Comparison of ENCODE assay signal across 18 mouse cellular contexts in the genomic region with DNA sequence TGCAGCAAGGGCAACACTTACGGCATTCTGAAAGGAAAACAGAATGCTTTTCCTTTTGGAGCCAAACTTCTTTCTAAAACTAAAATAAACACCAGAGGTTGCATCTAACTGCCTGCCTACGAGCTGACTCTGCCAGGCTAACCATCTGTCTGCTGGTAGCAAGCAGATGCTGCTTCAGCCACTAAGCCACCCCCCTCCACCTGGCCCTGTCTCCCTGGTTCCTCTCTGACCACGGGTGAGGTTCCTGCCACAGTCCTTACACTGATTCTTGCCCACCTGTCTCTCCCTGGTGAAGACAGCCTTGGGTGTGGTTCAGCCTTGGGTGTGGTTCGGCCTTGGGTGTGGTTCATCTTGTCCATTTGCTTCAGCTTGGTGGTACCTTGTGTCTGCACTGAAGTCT. TPM values are rescaled to one million over a fixed set of nuclear protein-coding genes. Genes with fewer than 3 reads are reported as not detected.
A peak's percentile ranks its signal among the peaks of the same experiment; 100 is the strongest.
DNase-seq lines count a peak whose midpoint lies in the region; ATAC-seq and TF ChIP-seq lines count a peak whose summit lies in the region.
"Had no signal": no experiment of that assay in that cellular context is flagged by ENCODE, and none has a peak within 500 bp of the region (broad histone marks: within the 10 kb centered on the region; RNA-seq: fewer than 3 reads in every experiment).

No protein-coding gene starts in this region.

- H3K9me3 ChIP-seq in forebrain, postnatal 0 days (ENCODE audit: low read length) = no peaks in the 10 kb centered on the region
- H3K9me3 ChIP-seq in forebrain, embryonic 12.5 days = no peaks in the 10 kb centered on the region
- no peaks in the 10 kb centered on the region for H3K9me3 ChIP-seq in hindbrain, embryonic 11.5 days (ENCODE audit: control insufficient read depth, low read length)
- H3K9me3 ChIP-seq: heart, embryonic 15.5 days; neural tube, embryonic 13.5 days had no signal

- TF ChIP-seq CTCF in forebrain, postnatal 0 days (IDR thresholded peaks at IDR 0.05; ENCODE audit: low read depth) = no peak

- no peak overlapping the region for H3K9ac ChIP-seq in forebrain, postnatal 0 days
- no peak overlapping the region for H3K9ac ChIP-seq in forebrain, embryonic 12.5 days
- no peak overlapping the region for H3K9ac ChIP-seq in hindbrain, embryonic 11.5 days (ENCODE audit: low read depth, low read length)
- H3K9ac ChIP-seq: heart, embryonic 15.5 days; hindbrain, embryonic 14.5 days; lung, embryonic 14.5 days; neural tube, embryonic 13.5 days had no signal

- peak overlapping the region; percentile 46; the same call in 1 of the 2 replicates for H3K27ac ChIP-seq in forebrain, postnatal 0 days (ENCODE audit: low read depth, low read length)
- no peak overlapping the region for H3K27ac ChIP-seq in forebrain, embryonic 12.5 days
- no peak overlapping the region for H3K27ac ChIP-seq in hindbrain, embryonic 11.5 days (ENCODE audit: low read depth, low read length)
- H3K27ac ChIP-seq: heart, embryonic 15.5 days; hindbrain, embryonic 14.5 days; neural tube, embryonic 13.5 days had no signal

- ATAC-seq in forebrain, postnatal 0 days = peak; percentile 27; the same call in 1 of the 2 replicates
- no peak for ATAC-seq in forebrain, embryonic 12.5 days (ENCODE audit: low FRiP score)
- ATAC-seq in hindbrain, embryonic 11.5 days (ENCODE audit: low FRiP score) = no peak
- ATAC-seq: intestine, postnatal 0 days; midbrain, embryonic 16.5 days had no signal

- no peaks in the 10 kb centered on the region for H3K36me3 ChIP-seq in forebrain, postnatal 0 days (ENCODE audit: insufficient read depth)
- no peaks in the 10 kb centered on the region for H3K36me3 ChIP-seq in forebrain, embryonic 12.5 days (replicated peaks)
- H3K36me3 ChIP-seq in hindbrain, embryonic 11.5 days (ENCODE audit: control insufficient read depth, insufficient read depth, low read length) = no peaks in the 10 kb centered on the region
- H3K36me3 ChIP-seq: heart, embryonic 15.5 days; neural tube, embryonic 13.5 days had no signal

- no peak for DNase-seq in forebrain, postnatal 0 days
- DNase-seq in right cerebral cortex, adult 18-20 months = peak; percentile 80
- DNase-seq in right cerebral cortex, postnatal 4 days = no peak
- DNase-seq in left cerebral cortex, postnatal 4 days = peak; percentile 73
- no peak for DNase-seq in adrenal gland, postnatal 4 days (ENCODE audit: low spot score in 2 of 2)
- DNase-seq in hindbrain, embryonic 11.5 days (ENCODE audit: low spot score) = no peak
- DNase-seq in thymus, postnatal 10 days (ENCODE audit: low spot score in 2 of 2) = no peak
- DNase-seq: kidney, postnatal 10 days; lung, embryonic 14.5 days had no signal

- intact Hi-C loops in left cerebral cortex, postnatal 4 days (cut with DNase I) = no loop called here

- 46% methylated on average over 4 of the region's 4 CpGs for WGBS in forebrain, postnatal 0 days
- WGBS in forebrain, embryonic 12.5 days = 68% methylated on average over 4 of the region's 4 CpGs
- 75% methylated on average over 4 of the region's 4 CpGs for WGBS in hindbrain, embryonic 11.5 days

- no peak overlapping the region for H3K4me3 ChIP-seq in forebrain, postnatal 0 days (ENCODE audit: low read depth, low read length)
- H3K4me3 ChIP-seq in forebrain, embryonic 12.5 days (replicated peaks) = no peak overlapping the region
- no peak overlapping the region for H3K4me3 ChIP-seq in hindbrain, embryonic 11.5 days (ENCODE audit: low read depth, low read length)
- H3K4me3 ChIP-seq: heart, embryonic 15.5 days; neural tube, embryonic 13.5 days had no signal

- no peak overlapping the region for H3K4me2 ChIP-seq in forebrain, postnatal 0 days (ENCODE audit: low read depth)
- H3K4me2 ChIP-seq in forebrain, embryonic 12.5 days = no peak overlapping the region
- H3K4me2 ChIP-seq in hindbrain, embryonic 11.5 days (replicated peaks; ENCODE audit: low read depth, low read length) = no peak overlapping the region
- H3K4me2 ChIP-seq: heart, embryonic 15.5 days; hindbrain, embryonic 14.5 days; liver, embryonic 11.5 days; lung, embryonic 14.5 days; neural tube, embryonic 13.5 days had no signal

- H3K27me3 ChIP-seq in forebrain, postnatal 0 days (ENCODE audit: insufficient read depth, low read length) = no peaks in the 10 kb centered on the region
- peaks cover 65% of the 10 kb centered on the region for H3K27me3 ChIP-seq in forebrain, embryonic 12.5 days
- no peaks in the 10 kb centered on the region for H3K27me3 ChIP-seq in hindbrain, embryonic 11.5 days (ENCODE audit: control insufficient read depth, insufficient read depth, low read length)

- H3K4me1 ChIP-seq in forebrain, postnatal 0 days (ENCODE audit: insufficient read depth) = peaks cover 27% of the 10 kb centered on the region
- H3K4me1 ChIP-seq in forebrain, embryonic 12.5 days = peaks cover 13% of the 10 kb centered on the region
- H3K4me1 ChIP-seq in hindbrain, embryonic 11.5 days (replicated peaks; ENCODE audit: control insufficient read depth, insufficient read depth, low read length) = peaks cover 2% of the 10 kb centered on the region; the same call in 1 of the 2 replicates

RNA-seq across cellular contexts. Expression of a gene that starts 12.5 kb away (rescaled TPM):
- 44.8 and 56.6 TPM in 2 replicates for total RNA-seq in forebrain, postnatal 0 days (2014; rRNA removed)
- polyA plus RNA-seq in forebrain, postnatal 0 days (2015; fragmentation: Nextera tagmentation; extraction: Ambion mirVana) = 65.4 and 71.1 TPM in 2 replicates
- polyA plus RNA-seq in forebrain, embryonic 12.5 days (2016; fragmentation: Nextera tagmentation; extraction: Ambion mirVana) = not detected in 2 replicates
- 10 to 100 TPM; 51.6 to 64.6 TPM for total RNA-seq in left cerebral cortex, postnatal 4 days (2021)
- total RNA-seq in adrenal gland, postnatal 4 days (2021) = under 1 TPM in 1 of 2 experiments, not detected in 1; 0.31 TPM
- not detected in 2 replicates for polyA plus RNA-seq in hindbrain, embryonic 11.5 days (2014; fragmentation: Nextera tagmentation; extraction: Ambion mirVana)
- polyA plus RNA-seq: C2C12; hindbrain, embryonic 14.5 days; liver, embryonic 11.5 days; lung, embryonic 14.5 days; neural tube, embryonic 13.5 days had no signal

RNA-seq across cellular contexts. Expression of a gene that starts 23.2 kb away (rescaled TPM):
- not detected in 2 replicates for total RNA-seq in forebrain, postnatal 0 days (2014; rRNA removed)
- not detected in 2 replicates for polyA plus RNA-seq in forebrain, postnatal 0 days (2015; fragmentation: Nextera tagmentation; extraction: Ambion mirVana)
- not detected in 2 replicates for polyA plus RNA-seq in forebrain, embryonic 12.5 days (2016; fragmentation: Nextera tagmentation; extraction: Ambion mirVana)
- not detected for total RNA-seq in left cerebral cortex, postnatal 4 days (2021)
- total RNA-seq in adrenal gland, postnatal 4 days (2021) = not detected
- polyA plus RNA-seq in hindbrain, embryonic 11.5 days (2014; fragmentation: Nextera tagmentation; extraction: Ambion mirVana) = not detected in 2 replicates
- polyA plus RNA-seq: C2C12; embryonic facial prominence, embryonic 11.5 days; heart, embryonic 15.5 days; hindbrain, embryonic 14.5 days; intestine, postnatal 0 days; liver, embryonic 11.5 days; lung, embryonic 14.5 days; midbrain, embryonic 16.5 days; neural tube, embryonic 13.5 days had no signal

RNA-seq across cellular contexts. Expression of a gene that starts 35.8 kb away (rescaled TPM):
- 91.6 and 117 TPM in 2 replicates for total RNA-seq in forebrain, postnatal 0 days (2014; rRNA removed)
- polyA plus RNA-seq in forebrain, postnatal 0 days (2015; fragmentation: Nextera tagmentation; extraction: Ambion mirVana) = 102 and 103 TPM in 2 replicates
- polyA plus RNA-seq in forebrain, embryonic 12.5 days (2016; fragmentation: Nextera tagmentation; extraction: Ambion mirVana) = 95.2 and 95.4 TPM in 2 replicates
- 10 to 100 TPM; 74.3 to 84.6 TPM for total RNA-seq in left cerebral cortex, postnatal 4 days (2021)
- 10 to 100 TPM; 83.7 to 86.7 TPM for total RNA-seq in adrenal gland, postnatal 4 days (2021)
- 75.2 and 91.3 TPM in 2 replicates for polyA plus RNA-seq in hindbrain, embryonic 11.5 days (2014; fragmentation: Nextera tagmentation; extraction: Ambion mirVana)

RNA-seq across cellular contexts. Expression of a gene that starts 40.9 kb away (rescaled TPM):
- total RNA-seq in forebrain, postnatal 0 days (2014; rRNA removed) = not detected in 2 replicates
- not detected in 2 replicates for polyA plus RNA-seq in forebrain, postnatal 0 days (2015; fragmentation: Nextera tagmentation; extraction: Ambion mirVana)
- polyA plus RNA-seq in forebrain, embryonic 12.5 days (2016; fragmentation: Nextera tagmentation; extraction: Ambion mirVana) = not detected in 2 replicates
- not detected for total RNA-seq in left cerebral cortex, postnatal 4 days (2021)
- not detected for total RNA-seq in adrenal gland, postnatal 4 days (2021)
- polyA plus RNA-seq in hindbrain, embryonic 11.5 days (2014; fragmentation: Nextera tagmentation; extraction: Ambion mirVana) = not detected in 2 replicates
- polyA plus RNA-seq: C2C12; embryonic facial prominence, embryonic 11.5 days; heart, embryonic 15.5 days; hindbrain, embryonic 14.5 days; intestine, postnatal 0 days; liver, embryonic 11.5 days; lung, embryonic 14.5 days; midbrain, embryonic 16.5 days; neural tube, embryonic 13.5 days had no signal

Comparison
In these comparisons a context has a peak if more than half of its experiments do, and no peak if none do; other contexts are left out.
1. DNase-seq: peak in right cerebral cortex, adult 18-20 months (single experiment) and left cerebral cortex, postnatal 4 days (single experiment); none in forebrain, postnatal 0 days (single experiment), right cerebral cortex, postnatal 4 days (single experiment), adrenal gland, postnatal 4 days (0 of 2), hindbrain, embryonic 11.5 days (single experiment) and thymus, postnatal 10 days (0 of 2).
2. RNA of a gene that starts 12.5 kb away (total RNA-seq): 51.6 to 64.6 TPM in left cerebral cortex, postnatal 4 days and 44.8 to 56.6 TPM in forebrain, postnatal 0 days; 0.31 TPM in adrenal gland, postnatal 4 days; every median in the first group is over 10 times any median in the second.